Mouse (Mus musculus) G1E (cell line): ENCODE results near the gene Mst1. TPM values are rescaled to one million over a fixed set of nuclear protein-coding genes. Genes with fewer than 3 reads are reported as not detected.

ENCODE experiments used
- ATAC-seq: 2 replicates; pipeline ENCODE4 v1.8.0; 2016; ENCODE audit warnings: mild to moderate bottlenecking; ENCODE audit not compliant: insufficient number of reproducible peaks, poor library complexity, low FRiP score, severe bottlenecking; ENCODE audit errors: extremely low read depth
- DNase-seq: peaks from one replicate; pipeline ENCODE4 v3.0.0; 2012; ENCODE audit warnings: low spot score
- H3K27me3 ChIP-seq: 2 replicates; pipeline ENCODE4 v1.6.1; 2012; ENCODE audit warnings: mild to moderate bottlenecking, low read length, inconsistent platforms; ENCODE audit not compliant: insufficient read depth
- H3K36me3 ChIP-seq: replicated peaks from 2 replicates; pipeline ENCODE3; 2012; ENCODE audit warnings: mild to moderate bottlenecking, inconsistent platforms
- H3K4me1 ChIP-seq: 2 replicates; pipeline ENCODE4 v1.6.1; 2012; ENCODE audit warnings: low read depth, low read length, inconsistent platforms, mixed read lengths; ENCODE audit not compliant: insufficient read depth
- H3K4me3 ChIP-seq: 2 replicates; pipeline ENCODE4 v1.5.1; 2012; ENCODE audit warnings: low read depth, mild to moderate bottlenecking, inconsistent platforms, low read length, moderate library complexity, mixed read lengths
- H3K9me3 ChIP-seq: replicated peaks from 2 replicates; pipeline ENCODE4 v1.6.1; 2012; ENCODE audit warnings: inconsistent platforms
- CTCF ChIP-seq: IDR thresholded peaks from 2 replicates; pipeline ENCODE4 v1.5.1; 2012; ENCODE audit warnings: low read depth, low read length, inconsistent platforms, mixed read lengths
- GATA1 ChIP-seq: IDR thresholded peaks from 2 replicates; pipeline ENCODE4 v1.6.1; 2012; ENCODE audit warnings: borderline replicate concordance, low read length, inconsistent platforms, mixed read lengths
- GATA2 ChIP-seq: IDR thresholded peaks from 2 replicates; pipeline ENCODE4 v1.6.1; 2012; ENCODE audit warnings: low read depth, low read length, inconsistent platforms, borderline replicate concordance
- POLR2AphosphoS5 ChIP-seq: IDR thresholded peaks from 2 replicates; pipeline ENCODE4 v1.6.1; 2012; ENCODE audit warnings: low read depth, low read length, inconsistent platforms; ENCODE audit not compliant: insufficient replicate concordance
- TAL1 ChIP-seq: conservative IDR thresholded peaks from 2 replicates; pipeline ENCODE4 v1.6.1; 2012; ENCODE audit warnings: low read depth, low read length, inconsistent platforms, mixed read lengths
- polyA plus RNA-seq: library from polyadenylated mRNA; stranded (reverse); fragments of >175 nt; gene quantifications from 2 replicates; pipeline ENCODE4 v1.2.3, GENCODE M21; 2012
- total RNA-seq, 2 experiments: library from RNA; stranded (forward) in 1 of 2; stranded (reverse) in 1 of 2; fragments of 200-1000 nt in 1 of 2; fragments of >200 nt in 1 of 2; fragmentation: Nextera tagmentation in 1 of 2; gene quantifications; 2 replicates each; pipeline ENCODE4 v1.2.3; 2014 to 2017

The Mst1 gene
- total and polyA plus RNA-seq, 3 experiments, result 8.4 to 17.9 (median 11.0) TPM

GRCm38 (mm10) chr9:108052885-108053664 is 27.2 kb upstream of the Mst1 start, which contains the start of gene Amigo3:
TSS of gene Amigo3 (plus strand) at chr9:108053159.
- Histone ChIP-seq H3K36me3 (peaks cover 87% of the 10 kb centered on the region), H3K4me3 (peak within 1 kb of the TSS; percentile 52; the same call in 1 of the 2 replicates), H3K4me1 (peaks cover 61% of the 10 kb centered on the region), H3K9me3 (no peaks in the 10 kb centered on the region), H3K27me3 (no peaks in the 10 kb centered on the region; the same call in 1 of the 2 replicates)
- TF ChIP-seq GATA1 (no peak), CTCF (peak; percentile 61; the same call in 1 of the 2 replicates), TAL1 (no peak), POLR2AphosphoS5 (0 out of 2 replicates have a peak, but pooled peaks have one; percentile 69)
- ATAC-seq (peak; percentile 48), DNase-seq (peak; percentile 90)

- Histone ChIP-seq H3K36me3 (peaks cover 92% of the 10 kb centered on the region), H3K9me3 (no peaks in the 10 kb centered on the region), H3K27me3 (no peaks in the 10 kb centered on the region; the same call in 1 of the 2 replicates), H3K4me3 (no peak overlapping the region; the same call in 1 of the 2 replicates), H3K4me1 (peaks cover 56% of the 10 kb centered on the region)
- ATAC-seq (no peak), DNase-seq (no peak)
- TF ChIP-seq TAL1 (no peak), CTCF (no peak), GATA1 (no peak), GATA2 (no peak), POLR2AphosphoS5 (no peak)
Measured at GRCm38 (mm10) chr9:108053665-108054225, 26.5 kb upstream of the Mst1 start.

- TF ChIP-seq GATA2, result no peak
- TF ChIP-seq POLR2AphosphoS5, result no peak
- TF ChIP-seq GATA1, result no peak
- no peak for TF ChIP-seq CTCF
- H3K36me3 ChIP-seq, result peaks cover 100% of the 10 kb centered on the region
- no peaks in the 10 kb centered on the region; the same call in 1 of the 2 replicates for H3K27me3 ChIP-seq
- H3K9me3 ChIP-seq, result no peaks in the 10 kb centered on the region
- H3K4me1 ChIP-seq, result peaks cover 52% of the 10 kb centered on the region
- no peak for ATAC-seq
- no peak overlapping the region for H3K4me3 ChIP-seq
- DNase-seq, result no peak
Measured at GRCm38 (mm10) chr9:108054331-108055040, 25.8 kb upstream of the Mst1 start.

- H3K27me3 ChIP-seq, result no peaks in the 10 kb centered on the region; the same call in 1 of the 2 replicates
- peaks cover 100% of the 10 kb centered on the region for H3K36me3 ChIP-seq
- DNase-seq (no peak), ATAC-seq (no peak)
- no peak overlapping the region for H3K4me3 ChIP-seq
- H3K4me1 ChIP-seq, result peaks cover 47% of the 10 kb centered on the region
- TF ChIP-seq GATA1 (no peak), POLR2AphosphoS5 (no peak), TAL1 (no peak), GATA2 (no peak), CTCF (no peak)
- H3K9me3 ChIP-seq, result no peaks in the 10 kb centered on the region
Measured at GRCm38 (mm10) chr9:108055061-108055460, 25.2 kb upstream of the Mst1 start.

- no peak for TF ChIP-seq GATA1
- TF ChIP-seq CTCF, result no peak
- TF ChIP-seq GATA2, result no peak
- no peak for TF ChIP-seq TAL1
- TF ChIP-seq POLR2AphosphoS5, result no peak
- H3K36me3 ChIP-seq, result peaks cover 100% of the 10 kb centered on the region
Measured at GRCm38 (mm10) chr9:108055661-108056237, 24.5 kb upstream of the Mst1 start.

More at GRCm38 (mm10) chr9:108055661-108056237, 24.5 kb upstream of the Mst1 start:
- ATAC-seq, result no peak
- Histone ChIP-seq H3K4me3 (no peak overlapping the region), H3K27me3 (no peaks in the 10 kb centered on the region; the same call in 1 of the 2 replicates), H3K9me3 (no peaks in the 10 kb centered on the region), H3K4me1 (peaks cover 40% of the 10 kb centered on the region)
- DNase-seq, result no peak
